Mouse (Mus musculus): ENCODE measurements around the gene Igfbp6.

Gene Igfbp6

GRCm38 (mm10) chr15:102144274-102144711 is at the start of gene Igfbp6:
Igfbp6 (plus strand) TSS chr15:102144362.
- no peak for DNase-seq (ENCODE audit: low read depth, low spot score)

- no peak for DNase-seq (ENCODE audit: low read depth, low spot score)
Observed at GRCm38 (mm10) chr15:102094988-102095387, 49.2 kb upstream of the Igfbp6 start.

GRCm38 (mm10) chr15:102097147-102097915 is 46.8 kb upstream of the Igfbp6 start:
- DNase-seq (ENCODE audit: low read depth, low spot score) = no peak

- no peak for DNase-seq (ENCODE audit: low read depth, low spot score)
Observed at GRCm38 (mm10) chr15:102097991-102098555, 46.1 kb upstream of the Igfbp6 start.

GRCm38 (mm10) chr15:102099260-102099659 is 44.9 kb upstream of the Igfbp6 start:
- no peak for DNase-seq (ENCODE audit: low read depth, low spot score)

GRCm38 (mm10) chr15:102099771-102100160 is 44.4 kb upstream of the Igfbp6 start:
- DNase-seq (ENCODE audit: low read depth, low spot score) = no peak

- DNase-seq (ENCODE audit: low read depth, low spot score) = peak; percentile 69
Observed at GRCm38 (mm10) chr15:102100161-102100981, 43.8 kb upstream of the Igfbp6 start, which contains the start of gene Tns2. Tns2 (plus strand) TSS chr15:102100413.

- no peak for DNase-seq (ENCODE audit: low read depth, low spot score)
Observed at GRCm38 (mm10) chr15:102100996-102101671, 43.0 kb upstream of the Igfbp6 start.

GRCm38 (mm10) chr15:102101672-102102541 is 42.3 kb upstream of the Igfbp6 start:
- DNase-seq (ENCODE audit: low read depth, low spot score) = no peak

GRCm38 (mm10) chr15:102102548-102103121 is 41.5 kb upstream of the Igfbp6 start:
- no peak for DNase-seq (ENCODE audit: low read depth, low spot score)

GRCm38 (mm10) chr15:102103371-102103946 is 40.7 kb upstream of the Igfbp6 start:
- no peak for DNase-seq (ENCODE audit: low read depth, low spot score)

- no peak for DNase-seq (ENCODE audit: low read depth, low spot score)
Observed at GRCm38 (mm10) chr15:102103947-102104555, 40.1 kb upstream of the Igfbp6 start.

GRCm38 (mm10) chr15:102105360-102105759 is 38.8 kb upstream of the Igfbp6 start:
- DNase-seq (ENCODE audit: low read depth, low spot score) = no peak

- peak; percentile 69 for DNase-seq (ENCODE audit: low read depth, low spot score)
Observed at GRCm38 (mm10) chr15:102105764-102106730, 38.1 kb upstream of the Igfbp6 start.

GRCm38 (mm10) chr15:102106754-102107456 is 37.3 kb upstream of the Igfbp6 start:
- DNase-seq (ENCODE audit: low read depth, low spot score) = peak; percentile 70

GRCm38 (mm10) chr15:102107689-102108573 is 36.2 kb upstream of the Igfbp6 start:
- DNase-seq (ENCODE audit: low read depth, low spot score) = peak; percentile 88
